Mouse (Mus musculus) testis, adult 2 months (tissue): ENCODE measurements around the gene Ldlrad1. TPM values are rescaled to one million over a fixed set of nuclear protein-coding genes. Genes with fewer than 3 reads are reported as not detected.

Experiments
- H3K27ac ChIP-seq: fragments of 200-500 bp; 2 replicates; pipeline ENCODE4 v1.5.1; 2012; ENCODE audit warnings: low read depth, low read length; ENCODE audit not compliant: control insufficient read depth, insufficient read depth
- H3K27me3 ChIP-seq: fragments of 200-500 bp; 2 replicates; pipeline ENCODE4 v1.6.1; 2012; ENCODE audit warnings: mild to moderate bottlenecking, low read length, moderate library complexity; ENCODE audit not compliant: control insufficient read depth, insufficient read depth
- H3K36me3 ChIP-seq: fragments of 200-500 bp; 2 replicates; pipeline ENCODE4 v1.6.1; 2012; ENCODE audit warnings: mild to moderate bottlenecking, low read length; ENCODE audit not compliant: control insufficient read depth, insufficient read depth
- H3K4me1 ChIP-seq: fragments of 200-500 bp; 2 replicates; pipeline ENCODE4 v1.6.1; 2012; ENCODE audit warnings: low read length; ENCODE audit not compliant: control insufficient read depth, insufficient read depth
- H3K4me3 ChIP-seq: fragments of 200-500 bp; 2 replicates; pipeline ENCODE4 v1.5.1; 2012; ENCODE audit warnings: low read depth, mild to moderate bottlenecking, low read length, moderate library complexity, mixed read lengths; ENCODE audit not compliant: control insufficient read depth
- CTCF ChIP-seq: fragments of 200-500 bp; IDR thresholded peaks from 2 replicates; pipeline ENCODE4 v1.5.1; 2012; ENCODE audit warnings: low read depth, mild to moderate bottlenecking, inconsistent platforms, low read length, moderate library complexity; ENCODE audit not compliant: control insufficient read depth, insufficient read depth, insufficient replicate concordance
- POLR2A ChIP-seq: fragments of 200-500 bp; IDR thresholded peaks from 2 replicates; pipeline ENCODE4 v1.6.1; 2012; ENCODE audit warnings: low read depth, mild to moderate bottlenecking, inconsistent platforms, low read length, moderate library complexity; ENCODE audit not compliant: control insufficient read depth
- polyA plus RNA-seq: library from polyadenylated mRNA; depleted of rRNA; stranded (reverse); fragments of >200 nt; gene quantifications from 2 replicates; pipeline ENCODE4 v1.2.3, GENCODE M21; 2012

Gene Ldlrad1
- polyA plus RNA-seq, 1 experiment: 0.41 TPM

DNA sequence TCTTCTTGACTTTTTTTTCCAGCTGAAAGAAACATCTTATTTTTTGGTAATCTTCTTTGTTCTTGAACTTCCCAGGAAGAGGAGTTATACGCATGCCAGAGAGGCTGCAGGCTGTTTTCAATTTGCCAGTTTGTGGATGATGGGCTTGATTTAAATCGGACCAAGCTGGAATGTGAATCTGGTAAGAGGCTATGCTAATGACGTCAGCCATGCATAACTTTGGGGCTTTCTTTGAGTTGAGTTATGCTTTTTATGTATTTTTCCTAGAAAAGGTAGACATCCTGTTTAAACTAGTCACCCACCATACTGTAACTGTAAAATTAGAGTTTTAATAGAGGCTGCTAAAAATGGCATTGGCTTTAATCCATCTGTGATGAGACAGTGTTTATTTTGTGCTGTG is 23.3 kb upstream of the Ldlrad1 start:
- Histone ChIP-seq H3K36me3 (no peaks in the 10 kb centered on the region; the same call in 1 of the 2 replicates), H3K27ac (no peak overlapping the region)
- no peak for TF ChIP-seq POLR2A
- TF ChIP-seq CTCF: no peak

DNA sequence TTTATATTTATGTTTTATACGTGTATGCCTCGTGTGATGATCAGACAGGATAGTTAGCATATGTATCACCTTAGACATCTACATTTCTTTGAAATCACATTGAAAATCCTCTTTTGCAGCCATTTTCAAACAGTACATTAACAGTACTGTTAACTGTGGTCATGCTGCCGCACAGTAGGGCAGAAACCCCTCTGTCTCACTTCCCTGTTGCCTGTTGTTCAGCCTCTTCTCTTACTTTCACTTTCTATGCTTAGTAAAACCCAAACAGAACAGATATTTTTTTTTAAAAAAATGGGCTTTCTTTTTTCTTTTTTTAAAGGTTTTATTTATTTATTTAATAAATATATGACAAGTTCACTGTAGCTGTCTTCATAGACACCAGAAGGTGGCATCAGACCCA is 15.1 kb upstream of the Ldlrad1 start:
- Histone ChIP-seq H3K4me3 (no peak overlapping the region), H3K4me1 (no peaks in the 10 kb centered on the region), H3K36me3 (peaks cover 1% of the 10 kb centered on the region; the same call in 1 of the 2 replicates), H3K27ac (no peak overlapping the region), H3K27me3 (no peaks in the 10 kb centered on the region)
- no peak for TF ChIP-seq POLR2A
- no peak for TF ChIP-seq CTCF

More for the DNA sequence above, 23.3 kb upstream of the Ldlrad1 start:
- H3K27me3 ChIP-seq: no peaks in the 10 kb centered on the region
- no peaks in the 10 kb centered on the region for H3K4me1 ChIP-seq
- no peak overlapping the region for H3K4me3 ChIP-seq

DNA sequence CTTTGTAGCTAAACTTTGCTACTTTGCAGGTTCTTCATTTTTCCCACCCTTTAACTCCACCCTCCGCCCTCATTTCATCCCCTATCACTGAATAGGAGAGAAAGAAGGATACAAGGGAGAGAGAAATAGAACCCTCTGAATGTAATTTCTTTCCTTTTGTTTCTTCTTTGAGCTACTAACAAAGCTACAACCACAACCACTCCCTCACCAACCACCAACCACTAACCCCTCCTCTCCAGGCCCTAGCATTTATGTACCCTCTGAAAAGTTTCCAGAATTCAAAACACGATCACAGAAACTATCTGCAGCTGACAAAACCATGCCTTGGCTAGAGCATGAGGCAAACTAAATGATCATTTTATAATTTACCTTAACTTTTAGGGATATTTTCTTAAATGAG is 12.5 kb upstream of the Ldlrad1 start:
- Histone ChIP-seq H3K27me3 (no peaks in the 10 kb centered on the region), H3K27ac (no peak overlapping the region), H3K36me3 (peaks cover 1% of the 10 kb centered on the region; the same call in 1 of the 2 replicates), H3K4me1 (no peaks in the 10 kb centered on the region), H3K4me3 (no peak overlapping the region)
- TF ChIP-seq CTCF: no peak
- no peak for TF ChIP-seq POLR2A

DNA sequence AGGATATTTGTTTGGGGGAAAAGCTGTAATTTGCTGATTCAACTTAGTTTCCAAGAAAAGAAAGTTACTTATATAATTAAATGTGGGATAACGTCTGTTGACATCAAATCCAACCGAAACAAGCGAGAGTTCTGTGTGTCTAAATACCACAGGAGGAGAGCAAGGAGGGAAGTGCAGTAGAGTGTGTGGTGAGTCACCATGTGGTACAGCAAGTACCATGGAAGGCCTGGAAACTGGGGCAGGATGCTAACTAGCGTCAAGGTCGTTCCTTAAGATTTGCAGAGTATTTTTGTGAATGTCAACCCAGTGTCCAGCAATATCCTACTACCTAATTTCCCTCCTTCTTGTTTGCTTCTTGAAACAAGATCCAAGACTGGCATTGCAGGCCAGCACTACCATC is 10.9 kb upstream of the Ldlrad1 start:
- Histone ChIP-seq H3K27ac (no peak overlapping the region), H3K36me3 (peaks cover 2% of the 10 kb centered on the region; the same call in 1 of the 2 replicates), H3K4me1 (no peaks in the 10 kb centered on the region), H3K4me3 (no peak overlapping the region), H3K27me3 (no peaks in the 10 kb centered on the region)
- TF ChIP-seq CTCF: no peak
- no peak for TF ChIP-seq POLR2A

DNA sequence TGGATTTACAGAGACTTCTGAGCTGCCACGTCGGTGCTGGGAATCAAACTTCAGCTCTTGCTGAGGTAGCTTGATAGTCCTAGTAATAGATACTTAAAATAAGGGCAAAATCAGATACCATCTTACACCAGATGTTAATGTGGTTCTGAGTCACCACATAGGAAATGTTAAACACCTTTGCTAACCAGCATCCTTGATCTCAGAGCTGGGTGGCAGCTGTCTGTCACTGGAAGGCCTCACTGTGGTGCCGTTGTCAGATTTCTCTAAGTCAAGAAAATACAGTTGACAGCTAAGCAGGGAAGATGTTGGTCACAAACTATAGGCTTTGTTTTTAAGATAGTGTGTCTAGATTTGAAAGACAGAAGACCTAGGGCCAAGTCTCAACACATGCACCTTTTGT is 7.2 kb upstream of the Ldlrad1 start:
- peaks cover 2% of the 10 kb centered on the region; the same call in 1 of the 2 replicates for H3K36me3 ChIP-seq

DNA sequence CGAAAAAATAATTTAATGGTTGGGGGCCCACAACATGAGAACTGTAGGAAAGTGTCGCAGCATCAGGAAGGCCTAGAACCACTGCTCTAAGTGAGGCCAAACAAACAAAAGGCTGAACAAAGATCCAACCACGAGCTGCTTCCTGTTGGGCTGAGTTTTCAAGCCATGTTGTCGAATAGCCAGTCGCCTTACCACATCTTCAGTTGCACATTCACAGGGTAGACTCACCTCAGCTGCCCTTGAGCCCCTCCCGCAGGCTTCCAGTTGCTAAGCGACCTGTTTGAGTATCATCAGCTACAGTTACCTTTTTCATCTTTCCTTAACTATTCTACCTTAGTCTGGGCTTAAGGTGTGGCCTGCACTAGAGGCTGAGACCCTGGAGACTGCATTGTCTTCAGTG is 6.0 kb upstream of the Ldlrad1 start:
- Histone ChIP-seq H3K4me1 (no peaks in the 10 kb centered on the region), H3K4me3 (no peak overlapping the region), H3K27me3 (no peaks in the 10 kb centered on the region), H3K36me3 (peaks cover 1% of the 10 kb centered on the region; the same call in 1 of the 2 replicates), H3K27ac (no peak overlapping the region)
- TF ChIP-seq POLR2A (no peak), CTCF (no peak)

More for the DNA sequence above, 7.2 kb upstream of the Ldlrad1 start:
- H3K27ac ChIP-seq: no peak overlapping the region
- no peaks in the 10 kb centered on the region for H3K4me1 ChIP-seq
- no peaks in the 10 kb centered on the region for H3K27me3 ChIP-seq
- TF ChIP-seq POLR2A: no peak
- no peak for TF ChIP-seq CTCF
- no peak overlapping the region for H3K4me3 ChIP-seq

DNA sequence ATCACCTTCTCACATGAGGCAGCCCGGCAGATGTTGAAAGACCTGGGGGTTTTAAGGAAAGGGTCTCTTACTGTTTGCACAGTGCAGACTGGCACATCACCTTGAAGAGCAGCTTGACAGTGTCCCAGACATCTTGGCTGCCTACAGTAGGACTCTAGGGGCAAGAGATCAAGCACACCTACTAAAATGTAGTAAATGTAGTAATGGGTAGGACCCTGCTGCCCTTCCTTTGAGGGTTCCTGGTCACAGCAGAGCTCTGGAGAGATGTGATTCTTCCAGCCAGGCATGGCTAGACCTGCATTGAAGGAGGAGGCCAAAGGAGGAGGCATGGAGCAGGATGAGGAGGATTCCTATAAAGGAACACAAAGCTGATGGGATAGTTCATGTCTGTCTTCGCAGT is 2.0 kb upstream of the Ldlrad1 start:
- Histone ChIP-seq H3K27ac (no peak overlapping the region), H3K36me3 (0 out of 2 replicates have a peak, but pooled peaks cover 1% of the 10 kb centered on the region), H3K4me3 (no peak overlapping the region), H3K27me3 (no peaks in the 10 kb centered on the region), H3K4me1 (no peaks in the 10 kb centered on the region)
- TF ChIP-seq CTCF (no peak), POLR2A (no peak)

DNA sequence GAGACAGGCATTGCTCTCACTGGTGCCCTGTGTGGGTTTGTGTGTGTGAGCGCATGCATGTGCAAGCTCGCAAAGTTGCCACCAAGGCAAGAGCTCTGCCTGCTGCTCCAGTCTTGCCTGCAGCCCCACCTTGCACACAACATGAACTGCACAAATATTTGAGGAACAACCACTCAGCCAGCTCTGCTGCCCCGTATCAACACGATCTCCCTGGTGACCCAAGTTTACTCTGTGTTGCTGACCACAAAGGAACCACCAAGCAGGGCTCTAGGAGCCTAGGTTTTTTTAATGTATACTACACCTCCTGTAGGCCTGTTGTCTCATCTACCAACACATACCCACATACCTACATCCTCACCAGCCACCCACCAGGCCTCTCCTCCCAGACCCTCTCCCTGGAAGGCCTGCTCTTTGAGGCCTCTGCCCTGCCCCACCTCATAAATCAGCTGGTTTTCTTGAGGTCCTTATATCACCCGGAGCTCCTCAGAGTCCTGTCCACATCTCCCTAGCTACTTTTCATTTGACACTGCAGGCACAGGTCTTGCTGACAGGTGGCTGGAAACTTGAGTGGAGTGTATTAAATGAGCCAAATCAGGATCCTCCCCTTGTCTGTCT is 1.6 kb downstream of the Ldlrad1 start:
- H3K4me3 ChIP-seq: no peak overlapping the region
- TF ChIP-seq POLR2A (no peak), CTCF (no peak)
- H3K36me3 ChIP-seq: no peaks in the 10 kb centered on the region
- no peak overlapping the region for H3K27ac ChIP-seq
- H3K4me1 ChIP-seq: no peaks in the 10 kb centered on the region
- no peaks in the 10 kb centered on the region for H3K27me3 ChIP-seq
